19 mouse cellular contexts compared by ENCODE assay signal in the genomic region with DNA sequence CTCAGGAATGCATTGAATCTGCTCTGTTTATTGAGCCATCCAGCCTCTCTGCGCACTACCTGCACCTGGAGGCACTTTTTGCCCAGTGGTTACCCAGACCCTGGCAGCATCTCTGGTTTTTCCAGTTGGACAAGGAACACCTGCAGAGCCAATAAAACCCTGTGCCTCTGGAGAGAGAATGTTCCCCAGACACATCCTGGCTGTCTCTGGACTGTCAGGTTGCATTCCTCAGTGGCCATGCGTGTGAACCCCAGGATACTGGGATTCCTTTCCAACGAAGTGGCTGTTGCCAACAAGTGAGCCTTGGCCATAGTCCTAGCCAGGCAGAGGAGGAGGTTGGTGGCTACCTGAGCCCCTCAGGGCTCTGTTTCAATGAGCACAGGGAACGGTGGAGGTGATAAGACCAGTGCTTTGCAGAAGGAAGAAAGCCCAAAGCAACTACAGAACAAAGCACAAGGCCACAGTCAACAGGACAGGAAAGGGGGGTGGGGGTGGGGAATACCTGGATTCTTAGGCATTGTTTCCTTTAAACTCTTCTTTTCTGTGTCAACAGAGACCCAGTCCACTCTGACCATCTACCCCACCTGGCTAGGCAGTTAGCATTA. TPM values are rescaled to one million over a fixed set of nuclear protein-coding genes. Genes with fewer than 3 reads are reported as not detected.
DNase-seq lines count a peak whose midpoint lies in the region; ATAC-seq and TF ChIP-seq lines count a peak whose summit lies in the region.
"Had no signal": no experiment of that assay in that cellular context is flagged by ENCODE, and none has a peak within 500 bp of the region (broad histone marks: within the 10 kb centered on the region; RNA-seq: fewer than 3 reads in every experiment).

No protein-coding gene starts in this region.

- no peak for ATAC-seq in kidney, embryonic 15.5 days (replicated peaks; ENCODE audit: low FRiP score)
- 0 out of 2 replicates have a peak, but pooled peaks have one; percentile 18 for ATAC-seq in stomach, postnatal 0 days (ENCODE audit: low FRiP score, low TSS enrichment)
- no peak for ATAC-seq in megakaryocyte-erythroid progenitor cell, adult 5-6 weeks (replicated peaks; ENCODE audit: low FRiP score, low TSS enrichment, poor library complexity, severe bottlenecking)
- no peak for ATAC-seq in hindbrain, embryonic 12.5 days (ENCODE audit: low FRiP score)
- ATAC-seq: forebrain, embryonic 16.5 days had no signal

- no peak for TF ChIP-seq EP300 in stomach, postnatal 0 days (optimal IDR thresholded peaks at IDR 0.05)

- no peak overlapping the region for H3K4me2 ChIP-seq in kidney, embryonic 15.5 days
- H3K4me2 ChIP-seq in stomach, postnatal 0 days (replicated peaks; ENCODE audit: low read depth), result no peak overlapping the region
- H3K4me2 ChIP-seq in hindbrain, embryonic 12.5 days (replicated peaks), result no peak overlapping the region
- H3K4me2 ChIP-seq: heart, embryonic 12.5 days; neural tube, embryonic 15.5 days had no signal

- no peak for TF ChIP-seq CTCF in kidney, adult 2 months (conservative IDR thresholded peaks at IDR 0.05; ENCODE audit: insufficient read depth, insufficient read length, low read depth, low read length)
- TF ChIP-seq CTCF in stomach, postnatal 0 days (IDR thresholded peaks at IDR 0.05; ENCODE audit: low read depth), result no peak

- H3K9ac ChIP-seq in kidney, embryonic 15.5 days, result no peak overlapping the region
- no peak overlapping the region for H3K9ac ChIP-seq in stomach, postnatal 0 days (ENCODE audit: low read length)
- H3K9ac ChIP-seq in hindbrain, embryonic 12.5 days, result no peak overlapping the region
- H3K9ac ChIP-seq: heart, embryonic 12.5 days; neural tube, embryonic 15.5 days had no signal

- H3K27me3 ChIP-seq in kidney, adult 2 months (replicated peaks; ENCODE audit: control insufficient read depth, insufficient read depth, low read length), result no peaks in the 10 kb centered on the region
- no peaks in the 10 kb centered on the region for H3K27me3 ChIP-seq in kidney, embryonic 15.5 days
- H3K27me3 ChIP-seq in stomach, postnatal 0 days (ENCODE audit: control insufficient read depth, insufficient read depth, low read length), result no peaks in the 10 kb centered on the region
- H3K27me3 ChIP-seq in hindbrain, embryonic 12.5 days, result no peaks in the 10 kb centered on the region
- H3K27me3 ChIP-seq: heart, embryonic 12.5 days; neural tube, embryonic 15.5 days had no signal

- WGBS in kidney, adult 2 months, result 41% methylated on average over 4 of the region's 4 CpGs
- 52% methylated on average over 4 of the region's 4 CpGs for WGBS in kidney, embryonic 15.5 days
- 44% methylated on average over 4 of the region's 4 CpGs for WGBS in stomach, postnatal 0 days
- whole genome bisulfite sequencing in hindbrain, embryonic 12.5 days, result 67% methylated on average over 4 of the region's 4 CpGs

- no peak for TF ChIP-seq POLR2A in kidney, adult 2 months (IDR thresholded peaks at IDR 0.05; ENCODE audit: low read depth, low read length)

- H3K4me3 ChIP-seq in kidney, adult 2 months (ENCODE audit: insufficient read depth, low read depth, low read length), result no peak overlapping the region
- no peak overlapping the region for H3K4me3 ChIP-seq in kidney, embryonic 15.5 days (replicated peaks)
- H3K4me3 ChIP-seq in stomach, postnatal 0 days (ENCODE audit: low read depth, low read length), result no peak overlapping the region
- no peak overlapping the region for H3K4me3 ChIP-seq in hindbrain, embryonic 12.5 days
- H3K4me3 ChIP-seq: heart, embryonic 12.5 days; neural tube, embryonic 15.5 days had no signal

- no peaks in the 10 kb centered on the region for H3K4me1 ChIP-seq in kidney, adult 2 months (ENCODE audit: control insufficient read depth, insufficient read depth, low read length)
- no peaks in the 10 kb centered on the region for H3K4me1 ChIP-seq in kidney, embryonic 15.5 days
- H3K4me1 ChIP-seq in stomach, postnatal 0 days (replicated peaks; ENCODE audit: control insufficient read depth, insufficient read depth), result no peaks in the 10 kb centered on the region
- H3K4me1 ChIP-seq in hindbrain, embryonic 12.5 days, result no peaks in the 10 kb centered on the region
- H3K4me1 ChIP-seq: heart, embryonic 12.5 days; neural tube, embryonic 15.5 days had no signal

- H3K36me3 ChIP-seq in kidney, adult 2 months (ENCODE audit: control insufficient read depth, insufficient read depth, low read length), result no peaks in the 10 kb centered on the region
- H3K36me3 ChIP-seq in kidney, embryonic 15.5 days, result no peaks in the 10 kb centered on the region
- no peaks in the 10 kb centered on the region for H3K36me3 ChIP-seq in stomach, postnatal 0 days (ENCODE audit: control insufficient read depth, insufficient read depth, low read length)
- no peaks in the 10 kb centered on the region for H3K36me3 ChIP-seq in hindbrain, embryonic 12.5 days
- H3K36me3 ChIP-seq: G1E; heart, embryonic 12.5 days; neural tube, embryonic 15.5 days had no signal

- no peaks in the 10 kb centered on the region for H3K9me3 ChIP-seq in kidney, embryonic 15.5 days (replicated peaks)
- no peaks in the 10 kb centered on the region for H3K9me3 ChIP-seq in stomach, postnatal 0 days (ENCODE audit: control insufficient read depth, low read length)
- H3K9me3 ChIP-seq in hindbrain, embryonic 12.5 days (replicated peaks), result no peaks in the 10 kb centered on the region
- H3K9me3 ChIP-seq: G1E; heart, embryonic 12.5 days; neural tube, embryonic 15.5 days had no signal

- DNase-seq in kidney, adult 2 months, result peak; percentile 48
- peak; percentile 8 for DNase-seq in forelimb bud, embryonic 11.5 days (ENCODE audit: low read depth, low spot score)
- peak; percentile 40 for DNase-seq in kidney, postnatal 10 days
- peak; percentile 31 for DNase-seq in stomach, postnatal 0 days (ENCODE audit: low spot score)
- no peak for DNase-seq in left cerebral cortex, postnatal 36 days (ENCODE audit: low spot score in 2 of 2)
- DNase-seq: adrenal gland, postnatal 10 days; gastrocnemius, postnatal 25 days; layer of hippocampus, postnatal 36 days; liver; thymus, adult 18-20 months had no signal

- H3K27ac ChIP-seq in kidney, adult 2 months (ENCODE audit: insufficient read depth, low read depth, low read length), result no peak overlapping the region
- no peak overlapping the region for H3K27ac ChIP-seq in kidney, embryonic 15.5 days
- no peak overlapping the region for H3K27ac ChIP-seq in stomach, postnatal 0 days (replicated peaks)
- no peak overlapping the region for H3K27ac ChIP-seq in hindbrain, embryonic 12.5 days
- H3K27ac ChIP-seq: kidney, postnatal 0 days; neural tube, embryonic 15.5 days had no signal

- intact Hi-C loops in left cerebral cortex, postnatal 36 days (cut with DNase I), result no loop called here

RNA-seq across cellular contexts. Expression of gene Tmprss2, which starts 22.0 kb away (rescaled TPM):
- polyA plus RNA-seq in kidney, adult 2 months (2012; rRNA removed), result 97.2 and 115 TPM in 2 replicates
- 31.9 and 32.5 TPM in 2 replicates for polyA plus RNA-seq in kidney, embryonic 15.5 days (2015; fragmentation: Nextera tagmentation; extraction: Ambion mirVana)
- polyA plus RNA-seq in stomach, postnatal 0 days (2015; fragmentation: Nextera tagmentation; extraction: Ambion mirVana), result 59.1 and 62.1 TPM in 2 replicates
- not detected for total RNA-seq in left cerebral cortex, postnatal 36 days (2021)
- total RNA-seq in megakaryocyte-erythroid progenitor cell, adult 5-6 weeks (2014; fragmentation: Nextera tagmentation), result not detected in 2 replicates
- total RNA-seq in megakaryocyte-erythroid progenitor cell, adult 5-6 weeks (2017), result not detected in 2 replicates
- polyA plus RNA-seq in hindbrain, embryonic 12.5 days (2016; fragmentation: Nextera tagmentation; extraction: Ambion mirVana), result 0.38 and 0.41 TPM in 2 replicates
- total RNA-seq: gastrocnemius, postnatal 25 days; hematopoietic stem cell, adult 5-6 weeks; layer of hippocampus, postnatal 36 days had no signal
- polyA plus RNA-seq: G1E; neural tube, embryonic 15.5 days had no signal

Comparison
In these comparisons a context has a peak if more than half of its experiments do, and no peak if none do; other contexts are left out.
1. DNase-seq: peak in kidney, adult 2 months (single experiment), forelimb bud, embryonic 11.5 days (single experiment), kidney, postnatal 10 days (single experiment) and stomach, postnatal 0 days (single experiment); none in left cerebral cortex, postnatal 36 days (0 of 2).
2. RNA of gene Tmprss2, which starts 22.0 kb away (polyA plus RNA-seq): 97.2 to 115 TPM in kidney, adult 2 months, 59.1 to 62.1 TPM in stomach, postnatal 0 days and 31.9 to 32.5 TPM in kidney, embryonic 15.5 days; 0.38 to 0.41 TPM in hindbrain, embryonic 12.5 days; every median in the first group is over 10 times any median in the second.